Mouse (Mus musculus) 3T3-L1 (cell line): ENCODE results near the gene Coq5.
A peak's percentile ranks its signal among the peaks of the same experiment; 100 is the strongest.
"Not testable (repeated sequence)": the region's sequence is repeated elsewhere in the genome, so short reads cannot be mapped to it uniquely, and the experiment has no call there.

Source experiments
- DNase-seq: peaks from one replicate; pipeline ENCODE4 v3.0.0-alpha.2; 2015; ENCODE audit warnings: low read depth, low spot score

The Coq5 gene

DNA sequence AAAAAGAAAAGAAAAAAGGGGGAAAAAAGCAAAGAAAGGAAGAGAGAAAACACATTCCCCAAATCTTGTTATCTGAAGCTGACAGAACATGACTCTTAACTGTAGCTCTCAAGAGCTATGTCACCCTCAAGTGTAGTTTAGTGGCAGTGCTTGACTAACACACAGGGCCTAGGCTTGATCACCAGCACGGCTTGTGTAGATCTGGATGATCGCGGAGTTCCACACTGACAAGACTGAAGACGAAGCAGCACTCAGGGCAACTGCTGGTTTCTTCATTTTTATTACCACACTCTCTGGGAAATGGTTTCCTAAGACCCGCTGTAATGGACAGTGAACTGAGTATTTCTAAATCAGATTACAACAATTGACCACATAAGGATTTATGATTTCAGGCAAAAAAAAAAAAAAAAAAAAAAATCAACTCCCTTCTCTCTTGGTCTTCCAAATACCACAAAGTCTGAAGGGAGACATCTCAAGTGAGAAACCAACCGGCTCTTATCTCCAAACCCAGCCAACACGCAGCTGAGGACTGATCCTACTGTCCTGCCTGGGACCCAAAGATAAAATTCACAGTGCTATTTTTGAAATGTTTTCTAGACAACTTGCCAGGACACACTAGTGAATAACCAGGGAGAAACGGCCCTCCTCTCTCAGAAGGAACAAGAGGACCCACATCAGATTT is 12.5 kb upstream of the Coq5 start:
- DNase-seq: no peak

DNA sequence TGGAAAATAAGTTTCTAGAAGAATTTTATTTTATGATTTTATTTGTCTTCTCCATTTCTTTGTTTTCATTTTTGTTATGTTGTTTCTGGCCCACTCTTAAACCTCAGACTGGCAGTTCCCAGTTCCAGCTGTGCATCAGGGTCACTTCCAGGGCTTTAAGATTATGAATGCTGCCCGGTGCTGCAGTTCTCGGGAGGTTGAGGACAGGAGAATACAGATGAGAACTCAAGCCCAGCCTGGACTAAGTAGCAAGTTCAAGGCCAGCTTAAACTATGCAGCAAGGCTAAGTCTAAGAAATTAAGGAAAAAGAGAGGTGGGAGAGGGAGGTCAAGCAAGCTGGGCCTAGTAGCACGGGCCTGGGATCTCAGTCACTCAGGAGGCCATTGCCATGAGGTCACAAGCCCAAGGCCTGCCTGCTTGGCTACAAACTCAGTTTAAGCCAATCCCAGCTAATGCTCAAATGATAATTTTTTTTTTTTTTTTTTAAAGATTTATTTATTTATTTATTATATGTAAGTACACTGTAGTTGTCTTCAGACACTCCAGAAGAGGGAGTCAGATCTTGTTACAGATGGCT is 11.9 kb upstream of the Coq5 start:
- DNase-seq: no peak

DNA sequence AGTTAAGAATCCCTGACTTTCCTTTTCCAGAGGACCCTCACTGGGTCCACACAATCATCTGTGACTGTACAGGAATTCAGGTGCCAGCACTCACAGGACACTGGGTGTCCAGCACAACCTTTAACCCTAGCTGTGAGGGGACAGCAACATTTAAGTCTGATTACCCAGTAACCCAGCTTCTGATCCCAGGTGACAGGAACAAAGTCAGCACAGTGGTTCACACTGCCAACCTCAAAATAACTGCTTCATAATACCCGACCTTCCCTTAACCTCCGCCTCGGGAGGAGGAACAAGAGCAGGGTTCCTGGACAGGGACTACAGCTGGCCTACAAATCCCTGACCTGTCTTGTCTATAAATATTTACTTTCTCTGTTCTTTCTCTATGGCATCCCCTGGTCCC is 11.2 kb upstream of the Coq5 start:
- no peak for DNase-seq

DNA sequence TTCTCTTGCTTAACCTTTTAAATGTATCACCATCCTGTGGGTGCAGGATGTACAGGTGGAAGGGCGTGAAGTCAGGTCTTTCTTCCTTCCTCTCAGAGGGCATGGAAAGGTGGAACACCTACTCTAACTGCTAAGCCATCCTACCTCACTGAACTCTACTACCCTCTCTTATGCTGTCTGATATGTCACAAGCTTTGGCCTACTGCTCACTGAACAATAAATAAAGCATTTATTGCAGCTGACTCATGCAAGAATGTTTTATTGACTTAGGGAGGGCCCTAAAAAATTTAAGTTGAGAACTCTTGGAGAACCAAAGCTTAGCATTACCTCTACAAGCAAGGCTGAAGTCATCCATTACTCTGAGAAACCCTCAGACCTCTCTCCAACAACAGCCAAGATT is 9.5 kb upstream of the Coq5 start:
- DNase-seq: peak; percentile 47

DNA sequence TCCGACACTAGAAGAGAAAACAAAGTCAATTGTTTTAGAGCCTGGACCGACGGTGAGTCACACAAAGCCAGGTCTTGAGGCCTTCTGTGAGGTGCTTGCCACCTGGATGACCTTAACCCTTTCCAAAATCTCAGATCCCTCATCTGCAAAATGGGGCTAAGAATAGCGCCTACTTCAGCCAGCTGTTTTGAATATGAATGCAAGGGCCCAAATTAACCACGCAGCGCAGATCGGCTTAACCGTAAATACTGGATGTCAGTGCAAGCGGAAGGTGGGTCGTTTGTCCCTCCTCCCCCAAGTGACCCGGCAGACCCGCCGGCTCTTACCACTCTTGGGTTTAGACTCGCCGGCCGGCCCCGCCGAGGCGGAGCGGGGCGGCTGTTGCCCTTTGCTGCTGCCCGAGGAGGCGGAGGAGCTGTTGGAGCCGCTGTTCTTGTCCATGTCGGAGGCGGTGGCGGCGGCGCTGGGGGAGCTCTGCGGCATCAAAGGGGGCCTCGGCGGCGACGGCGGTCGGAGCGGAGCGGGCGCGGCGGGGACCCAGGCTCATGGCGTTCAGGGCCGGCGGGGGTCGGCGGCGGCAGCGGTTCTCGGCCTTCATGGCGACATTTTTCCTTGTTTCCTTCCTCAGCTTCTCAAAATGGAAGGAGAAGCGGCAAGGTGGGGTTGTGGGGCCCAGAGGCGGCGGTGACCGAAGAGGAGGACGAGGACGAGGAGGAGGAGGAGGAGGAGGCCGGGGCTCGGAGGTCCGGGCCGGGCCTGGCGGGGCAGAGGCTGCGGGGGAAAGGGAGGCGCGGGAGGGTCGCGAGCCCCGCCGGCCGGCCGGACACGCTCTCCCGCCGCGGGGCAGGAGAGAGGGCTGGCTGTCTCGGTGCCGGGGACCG is 7.3 kb upstream of the Coq5 start:
- DNase-seq: peak; percentile 52

DNA sequence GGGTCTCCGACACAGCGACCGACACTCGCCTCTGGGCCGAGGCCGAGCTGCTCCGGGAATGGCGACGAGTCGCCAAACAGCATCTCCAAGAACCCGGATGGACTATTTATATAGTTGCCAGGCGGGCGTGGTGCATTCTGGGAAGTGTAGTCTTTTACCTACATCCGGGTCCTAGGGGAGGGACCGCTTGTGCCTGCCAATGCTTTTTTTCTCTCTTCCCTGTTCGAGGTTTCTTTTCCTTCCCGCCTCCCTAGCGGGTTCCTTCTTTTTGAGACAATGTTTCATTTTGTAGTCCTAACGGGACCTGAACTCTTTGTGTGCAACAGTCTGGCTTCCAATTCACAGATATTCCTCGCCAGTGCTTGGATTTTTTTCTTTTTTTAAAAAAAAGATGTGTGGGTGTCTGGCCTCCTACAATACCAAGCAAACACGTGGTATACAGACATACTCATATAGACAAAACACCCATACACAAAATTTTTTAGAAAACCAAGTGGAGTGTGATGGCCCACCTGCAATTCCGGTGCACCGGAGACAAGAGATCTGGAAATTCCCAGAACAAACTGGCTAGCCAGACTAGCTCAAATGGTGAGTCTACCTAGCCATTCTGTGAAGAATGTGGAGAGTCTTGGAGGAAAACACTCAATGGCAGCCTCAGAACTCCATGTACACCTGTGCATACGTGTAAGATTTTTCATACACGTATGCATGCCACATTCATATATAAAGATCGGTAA is 6.5 kb upstream of the Coq5 start, which contains the start of gene Rnf10:
Gene Rnf10 (minus strand): TSS at position 87 of the 737 bp plus-strand sequence.
- DNase-seq: peak; percentile 99

DNA sequence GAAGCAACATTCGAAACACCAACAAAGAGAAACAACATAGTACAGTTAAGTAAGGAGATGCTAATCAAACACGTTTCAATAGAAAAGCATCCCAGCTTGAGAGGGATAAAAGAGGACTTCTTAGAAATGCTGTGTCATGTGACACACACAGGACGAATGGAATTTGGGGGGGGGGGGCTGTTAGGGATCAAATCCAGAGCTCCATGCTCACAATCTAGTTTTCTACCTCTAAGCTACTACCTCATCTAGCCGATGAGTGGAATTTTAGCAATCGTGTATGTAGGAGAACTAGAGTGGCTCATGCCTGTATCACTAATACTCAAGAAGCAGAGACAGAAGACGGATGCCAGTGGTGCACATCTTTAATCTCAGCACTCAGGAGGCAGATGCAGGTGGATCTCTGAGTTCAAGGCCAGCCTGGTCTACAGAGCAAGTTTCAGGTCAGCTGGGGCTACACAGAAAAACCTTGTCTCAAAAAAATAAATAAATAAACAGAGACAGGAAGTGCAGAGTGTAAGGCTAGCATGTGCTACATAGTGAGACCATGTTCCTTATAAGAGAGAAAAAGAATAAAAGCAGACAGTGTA is 5.8 kb upstream of the Coq5 start:
- DNase-seq: no peak

DNA sequence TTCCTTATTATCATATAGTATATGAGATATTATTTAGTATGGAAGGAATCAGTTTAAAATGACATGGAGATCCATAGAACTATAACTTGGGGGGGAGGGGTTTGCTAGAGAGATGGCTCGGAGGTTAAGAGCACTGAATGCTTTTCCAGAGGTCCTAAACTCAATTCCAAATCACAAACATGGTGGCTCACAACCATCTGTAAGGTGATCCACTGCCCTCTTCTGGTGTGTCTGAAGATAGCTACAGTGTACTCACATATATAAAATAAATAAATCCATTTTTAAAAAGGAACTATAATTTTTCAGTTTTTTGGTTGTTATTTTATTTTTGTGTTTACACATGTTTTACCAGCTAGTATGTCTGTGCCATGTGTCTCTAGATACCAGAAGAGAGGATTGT is 5.1 kb upstream of the Coq5 start:
- peak; percentile 56 for DNase-seq

DNA sequence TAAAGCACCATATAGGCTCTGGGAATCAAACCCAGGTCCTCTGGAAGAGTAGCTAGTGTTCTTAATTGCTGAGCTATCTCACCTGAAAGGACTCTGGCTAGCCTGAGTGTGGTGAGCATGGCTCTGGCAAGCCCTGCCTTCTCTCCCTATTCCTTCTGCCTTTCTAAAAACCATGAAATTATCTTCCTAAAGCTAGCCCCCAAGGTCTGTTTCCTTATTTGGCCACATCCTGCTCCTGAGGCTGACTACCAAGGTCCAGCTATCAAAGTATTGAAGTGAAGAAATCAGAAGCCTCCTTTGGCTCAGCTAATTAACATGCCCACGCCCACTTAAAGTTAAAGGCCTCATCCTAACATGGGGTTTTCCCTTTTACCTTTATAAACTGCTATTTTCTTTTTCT is 4.7 kb upstream of the Coq5 start:
- DNase-seq: no peak

DNA sequence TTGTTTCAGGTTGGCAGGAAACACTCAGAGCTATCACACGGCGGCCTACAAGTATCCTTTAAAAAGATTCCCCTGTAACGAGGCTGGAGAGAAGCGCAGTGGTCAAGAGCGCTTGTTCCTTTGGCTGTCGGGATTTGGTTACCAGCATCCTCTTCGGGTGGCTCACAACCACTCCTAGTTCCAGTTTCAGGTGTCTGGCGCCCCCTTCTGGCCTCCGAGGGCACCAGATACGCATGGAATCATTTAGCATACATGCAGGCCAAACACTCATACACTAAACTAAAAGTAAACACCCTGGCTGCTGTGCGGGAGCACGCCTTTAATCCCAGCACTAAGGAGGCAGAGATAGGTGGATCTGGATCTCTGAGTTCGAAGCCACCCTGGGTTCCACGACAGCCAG is 3.5 kb upstream of the Coq5 start:
- DNase-seq: peak; percentile 61

DNA sequence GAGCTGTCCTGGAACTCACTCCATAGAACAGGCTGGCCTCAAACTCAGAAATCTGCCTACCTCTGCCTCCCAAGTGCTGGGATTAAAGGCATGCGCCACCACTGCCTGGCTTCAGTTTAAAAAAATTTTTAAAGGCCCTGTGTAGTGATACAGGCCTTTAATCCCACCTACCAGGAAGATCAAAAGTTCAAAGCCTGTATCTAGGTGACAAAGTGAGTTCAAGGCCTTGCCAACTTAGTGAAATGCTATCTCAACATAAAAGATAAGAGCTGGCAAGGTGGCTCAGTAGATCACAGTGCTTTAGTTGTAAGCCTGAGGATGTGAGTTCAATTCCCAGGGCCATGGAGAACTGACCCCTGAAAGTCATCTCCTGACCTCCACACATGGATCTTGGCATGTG is 1.4 kb upstream of the Coq5 start:
- DNase-seq: no peak

DNA sequence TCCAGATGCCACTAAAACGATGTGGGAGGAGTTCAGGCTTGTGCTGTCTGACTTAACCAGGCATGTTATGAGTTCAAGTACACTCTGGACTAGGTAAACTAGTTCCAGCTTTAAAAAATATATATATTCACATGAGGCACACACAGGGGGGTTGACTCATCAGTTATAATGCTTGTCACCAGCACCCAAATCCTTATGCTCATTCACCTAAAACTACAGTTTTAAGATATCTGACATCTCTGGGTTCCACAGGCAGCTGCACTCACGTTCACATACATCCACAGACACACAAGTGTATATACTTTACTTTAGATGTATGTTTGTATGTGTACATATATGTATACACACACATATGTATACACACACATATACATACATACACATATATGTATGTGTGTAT is 681 bp upstream of the Coq5 start:
- DNase-seq: no peak

DNA sequence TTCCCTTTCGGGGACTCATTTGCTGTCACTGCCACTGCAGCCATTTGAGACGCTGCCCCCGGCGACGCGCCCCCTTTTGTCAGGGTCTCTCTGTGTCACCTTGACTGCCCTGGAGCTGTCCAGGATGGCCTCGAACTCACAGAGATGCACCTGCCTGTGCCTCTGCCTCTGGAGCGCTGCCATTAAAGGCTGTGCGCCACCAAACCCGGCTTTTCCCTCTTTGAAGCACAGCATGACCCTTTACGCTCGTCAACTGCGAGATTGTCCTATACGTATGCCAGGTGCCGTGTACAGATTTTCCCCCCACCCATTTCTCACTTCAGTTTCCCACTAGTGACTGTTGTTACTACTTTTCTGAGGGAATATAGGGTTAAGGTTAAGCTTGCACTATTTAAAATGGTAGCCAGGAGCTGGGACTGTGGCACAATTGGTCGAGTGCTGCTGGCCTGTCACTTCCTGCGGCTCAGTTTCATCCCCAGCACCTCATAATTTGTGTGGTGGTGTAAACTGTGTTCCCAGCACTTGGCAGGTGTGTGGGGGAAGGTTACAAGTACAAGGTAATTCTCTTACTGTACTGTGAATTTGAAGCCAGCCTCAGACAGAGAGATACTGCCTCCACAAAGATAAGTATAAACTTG is 703 bp downstream of the Coq5 start:
- DNase-seq: no peak

DNA sequence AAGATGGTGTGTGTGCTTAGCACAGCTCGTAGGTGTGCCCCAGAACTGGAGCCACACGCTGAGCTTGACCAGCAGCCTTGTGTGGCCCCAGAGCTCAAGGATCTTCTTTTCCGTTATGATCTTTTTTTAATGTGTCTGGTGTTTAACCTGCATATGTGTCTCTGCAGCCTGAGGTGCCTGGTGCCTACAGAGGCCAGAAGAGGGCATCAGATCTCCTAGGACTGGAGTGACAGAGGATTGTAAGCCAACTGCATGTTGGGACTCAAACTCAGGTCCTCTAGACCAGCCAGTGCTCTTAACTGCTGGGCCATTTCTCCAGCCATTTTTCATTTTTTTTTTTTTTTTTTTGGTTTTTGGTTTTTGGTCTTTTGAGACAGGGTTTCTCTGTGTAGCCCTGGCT is 5.3 kb downstream of the Coq5 start:
- DNase-seq: peak; percentile 51

DNA sequence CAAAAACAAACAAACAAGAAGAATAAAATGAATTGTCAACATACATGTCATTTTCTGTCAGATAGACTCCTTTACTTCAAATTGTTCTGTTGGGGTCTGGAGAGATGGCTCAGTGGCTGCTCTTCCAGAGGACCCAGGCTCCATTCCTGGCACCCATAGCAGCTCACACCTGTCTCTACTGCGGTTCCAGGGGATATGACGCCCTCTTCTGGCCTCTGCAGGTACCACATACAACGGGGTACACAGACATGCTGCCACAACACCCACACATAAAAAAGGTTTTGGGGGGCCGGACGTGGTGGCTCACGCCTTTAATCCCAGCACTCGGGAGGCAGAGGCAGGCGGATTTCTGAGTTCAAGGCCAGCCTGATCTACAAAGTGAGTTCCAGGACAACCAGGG is 14.7 kb downstream of the Coq5 start:
- DNase-seq: peak; percentile 35

DNA sequence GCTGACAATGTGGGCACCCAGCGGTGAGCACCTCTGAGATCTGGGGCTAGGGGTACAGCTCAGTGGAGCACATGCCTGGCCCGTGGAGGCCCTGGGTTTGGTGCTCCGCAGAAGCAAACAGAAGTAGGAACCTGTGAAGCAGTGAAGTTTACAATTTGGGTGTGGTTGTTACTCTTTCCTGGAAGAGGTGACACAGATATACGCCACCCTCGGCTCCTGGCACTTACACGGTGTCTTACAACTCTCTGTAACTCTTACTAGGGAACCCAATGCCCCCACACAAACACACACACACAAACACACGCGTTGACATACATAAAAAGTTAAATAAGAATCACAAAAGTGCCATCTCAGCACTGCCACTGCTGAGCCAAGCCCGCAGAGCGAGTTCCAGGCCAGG is 16.9 kb downstream of the Coq5 start:
- DNase-seq: no peak

DNA sequence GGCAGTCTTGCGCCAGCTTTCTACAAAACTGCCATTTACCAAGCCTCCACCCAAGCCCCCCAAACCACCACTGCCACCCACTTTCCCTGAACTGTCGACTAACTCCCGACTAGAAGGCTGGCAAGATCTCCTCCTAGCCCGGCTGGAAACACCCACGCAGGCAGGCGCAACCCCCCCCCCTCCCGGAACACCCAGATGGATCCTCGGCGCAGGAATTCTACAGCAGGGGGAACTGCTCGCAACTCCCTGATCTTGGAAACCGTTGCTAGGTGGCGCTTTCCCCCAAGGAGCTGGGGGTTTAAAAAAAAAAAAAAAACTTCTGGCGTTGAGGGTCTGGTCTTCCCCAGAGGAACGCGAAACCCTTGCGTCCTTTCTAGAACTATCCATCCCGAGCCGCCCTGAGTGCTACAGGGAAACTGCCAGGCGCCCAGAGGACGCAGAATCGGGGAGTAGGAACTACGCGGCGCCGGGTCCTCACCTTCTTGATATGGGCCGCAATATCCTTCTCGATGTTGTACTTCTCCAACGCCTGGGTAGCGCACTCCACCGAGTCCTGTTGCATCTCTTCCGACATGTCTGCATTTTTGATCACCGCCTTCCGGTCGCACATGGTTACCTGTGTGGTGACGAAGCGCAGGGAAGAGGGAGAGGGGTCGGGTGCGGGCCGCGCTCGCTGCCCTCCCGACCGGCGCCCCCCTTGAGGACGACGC is 20.7 kb downstream of the Coq5 start:
- peak; percentile 89 for DNase-seq

DNA sequence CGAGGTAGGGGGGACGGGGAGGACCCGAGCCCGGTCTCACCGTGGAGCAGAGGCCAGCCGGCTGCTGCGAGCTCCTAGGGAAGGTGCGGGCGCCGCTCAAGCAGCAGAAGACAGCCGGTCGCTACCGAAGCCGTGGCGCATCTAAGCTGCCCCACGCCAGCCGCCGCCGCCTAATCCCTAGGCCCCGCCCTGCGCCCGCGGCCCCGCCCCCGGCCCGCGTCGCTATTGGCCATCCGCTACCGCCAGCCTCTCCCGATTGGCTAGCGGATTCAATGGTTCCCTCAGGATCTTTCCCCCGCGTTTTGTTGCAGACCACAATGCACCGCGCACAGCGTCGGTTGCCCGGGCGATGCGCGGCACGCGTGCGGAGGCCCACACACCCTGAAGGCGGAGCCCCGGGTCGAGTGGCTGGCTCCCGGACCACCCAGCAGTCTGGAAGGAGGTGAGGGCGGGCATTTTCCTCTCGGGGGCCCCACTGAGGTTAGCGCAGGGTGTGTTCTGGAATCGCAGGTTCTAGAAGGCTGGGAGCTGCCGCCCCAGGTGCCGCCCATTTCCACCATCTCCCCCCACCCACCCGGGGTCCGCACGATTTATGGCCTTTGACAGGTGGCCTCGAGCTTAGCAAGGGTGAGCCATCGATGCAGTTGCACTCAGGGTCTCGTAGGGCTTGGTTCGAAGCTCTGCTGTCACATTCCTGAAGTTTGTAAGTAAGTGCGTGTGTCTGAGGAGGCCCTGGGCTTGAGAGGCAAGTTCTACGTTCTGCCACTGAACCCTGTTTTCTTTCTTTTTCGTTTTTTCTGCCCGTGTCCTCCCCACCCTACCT is 21.5 kb downstream of the Coq5 start, which contains the start of gene Dynll1:
Gene Dynll1 (minus strand): TSS at position 208 of the 823 bp plus-strand sequence.
- DNase-seq: peak; percentile 99

DNA sequence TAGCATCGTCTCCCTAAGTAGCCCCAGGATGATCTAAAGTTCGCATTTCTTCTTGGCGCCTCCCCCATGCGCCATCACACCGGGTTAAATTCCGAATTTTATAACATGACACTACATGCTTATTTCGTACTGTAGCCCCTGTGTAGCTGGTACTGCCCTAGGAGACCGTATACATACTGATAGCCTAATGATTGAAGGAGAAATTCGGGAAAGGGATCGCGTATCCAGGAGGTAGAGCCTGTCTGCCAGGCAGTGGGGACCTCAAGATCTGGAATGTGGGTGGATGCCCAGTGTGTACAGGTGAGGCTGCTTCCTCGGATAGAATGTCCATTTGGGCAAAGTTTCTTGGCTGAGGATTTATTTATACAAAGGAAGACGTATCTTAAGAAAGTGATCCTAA is 22.1 kb downstream of the Coq5 start:
- no peak for DNase-seq

DNA sequence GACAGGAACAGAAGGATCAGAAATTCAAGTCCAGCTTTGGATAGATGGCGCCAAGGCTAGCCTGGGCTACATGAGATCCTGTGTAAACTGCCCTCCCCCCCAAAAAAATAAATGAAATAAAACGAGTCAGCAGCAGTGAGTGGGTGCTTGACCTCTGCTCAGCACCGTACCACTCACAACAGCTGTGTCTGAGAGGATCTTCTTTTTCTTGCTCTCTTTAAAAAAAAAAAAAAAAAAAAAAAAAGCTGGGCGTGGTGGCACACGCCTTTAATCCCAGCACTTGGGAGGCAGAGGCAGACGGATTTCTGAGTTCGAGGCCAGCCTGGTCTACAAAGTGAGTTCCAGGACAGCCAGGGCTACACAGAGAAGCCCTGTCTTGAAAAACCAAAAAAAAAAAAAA is 22.7 kb downstream of the Coq5 start:
- DNase-seq: not testable (repeated sequence)
